Mouse (Mus musculus) naive thymus-derived CD4-positive, alpha-beta T cell, adult 5 months (primary cell): Measurements from ENCODE around the gene Gm3685. TPM values are rescaled to one million over a fixed set of nuclear protein-coding genes. Genes with fewer than 3 reads are reported as not detected.

Source experiments
- polyA plus RNA-seq: library from polyadenylated mRNA; unstranded; fragments of 100-300 nt; shearing (Covaris generic); gene quantifications from one replicate; pipeline ENCODE4 v1.2.1, GENCODE M21; 2017

Gene Gm3685
- not detected for polyA plus RNA-seq

GRCm38 (mm10) chr14:7044870-7045269 is at the start of gene Gm3685:
Gene Gm3685, minus strand, starts transcription at chr14:7044970.

GRCm38 (mm10) chr14:7026781-7027749 is 17.7 kb downstream of the Gm3685 start, which contains the start of gene Gm10406:
Gene Gm10406, minus strand, starts transcription at chr14:7027449.

Other genes starting within 250 kb of the Gm3685 start
- not detected for gene Gm3642, start 204.7 kb downstream of the Gm3685 start, polyA plus RNA-seq
- gene Gm3667, start 155.0 kb downstream of the Gm3685 start, polyA plus RNA-seq: not detected
- gene Gm6356, start 71.2 kb downstream of the Gm3685 start, polyA plus RNA-seq: not detected
- gene Gm10406, start 17.5 kb downstream of the Gm3685 start, polyA plus RNA-seq: not detected
- not detected for gene Gm3696, start 55.7 kb upstream of the Gm3685 start, polyA plus RNA-seq
- not detected for gene Gm6676, start 80.4 kb upstream of the Gm3685 start, polyA plus RNA-seq
- 0.21 TPM for gene Gm3512, start 129.6 kb upstream of the Gm3685 start, polyA plus RNA-seq
- not detected for gene Gm16434, start 149.6 kb upstream of the Gm3685 start, polyA plus RNA-seq
- not detected for gene Gm3727, start 219.7 kb upstream of the Gm3685 start, polyA plus RNA-seq